Mouse (Mus musculus) fibroblast of lung, adult 2 months (primary cell): ENCODE data around the gene Nudt1.

Experiments
- DNase-seq: peaks from one replicate; pipeline ENCODE4 v3.0.0-alpha.2; 2011; ENCODE audit warnings: low read depth

Nudt1 gene

DNA sequence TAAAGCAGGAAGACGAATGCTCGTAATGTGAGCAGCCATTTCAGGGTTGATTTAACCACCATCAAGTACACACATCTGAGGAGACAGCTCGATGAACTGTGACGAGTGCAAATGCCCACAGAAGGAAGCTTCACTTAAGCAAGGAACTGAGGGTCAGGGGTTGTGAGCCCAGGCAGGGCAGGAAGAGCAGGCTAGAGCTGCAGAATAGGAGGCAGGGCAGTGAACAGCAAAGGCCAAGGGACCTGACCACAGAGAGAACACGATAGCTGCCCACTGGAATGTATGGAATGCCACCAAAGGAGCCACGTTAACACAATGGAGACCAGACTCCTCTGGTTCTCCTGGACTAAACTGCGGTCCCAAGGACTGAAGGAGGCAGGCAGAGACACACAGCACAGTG, 62.1 kb downstream of the Nudt1 start:
- no peak for DNase-seq

DNA sequence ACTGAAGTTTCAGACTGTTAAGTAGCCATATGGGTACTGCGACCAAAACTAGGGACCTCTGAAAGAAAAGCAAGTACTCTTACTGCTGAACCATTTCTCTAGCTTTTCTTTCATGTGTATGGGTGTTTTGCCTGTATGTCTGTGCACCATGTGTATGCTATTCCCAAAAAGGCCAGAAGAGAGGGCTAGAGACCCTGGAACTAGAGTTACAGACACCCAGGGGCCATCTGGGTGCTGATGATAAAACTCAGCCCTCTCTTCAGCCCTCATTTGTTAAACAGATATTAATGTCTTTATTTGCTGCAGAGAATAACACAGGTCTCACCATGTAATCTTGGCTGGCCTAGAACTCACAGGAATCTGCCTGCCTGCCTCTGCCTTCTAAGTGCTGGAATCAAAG, 63.0 kb downstream of the Nudt1 start:
- DNase-seq = no peak

DNA sequence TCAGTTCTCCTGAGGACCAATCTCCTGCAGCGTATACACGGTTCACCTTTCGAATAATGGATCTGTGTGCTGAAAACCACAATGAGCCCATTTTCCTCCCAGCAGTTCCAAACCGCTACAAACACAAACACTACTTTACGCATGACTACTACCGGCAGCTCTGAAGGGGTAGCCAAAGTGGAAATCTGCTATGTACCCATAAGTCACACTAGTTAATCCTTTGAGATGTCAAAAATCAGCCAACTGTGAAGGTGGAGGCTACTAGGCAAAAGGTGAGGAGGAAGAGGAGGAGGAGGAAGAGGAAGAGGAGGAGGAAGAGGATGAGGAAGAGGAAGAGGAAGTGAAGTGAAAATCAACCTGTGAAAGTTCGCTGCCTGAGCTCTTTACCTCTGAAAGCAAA, 65.8 kb downstream of the Nudt1 start:
- DNase-seq = no peak
